Mouse (Mus musculus) liver, embryonic 11.5 days (tissue): Measurements from ENCODE around the gene Sept8. TPM values are rescaled to one million over a fixed set of nuclear protein-coding genes. Genes with fewer than 3 reads are reported as not detected.
"Not testable (repeated sequence)": the region's sequence is repeated elsewhere in the genome, so short reads cannot be mapped to it uniquely, and the experiment has no call there.

Experiments
- ATAC-seq: fragments of 200-750 bp; cut with Nextera tagmentation; replicated peaks from 2 replicates; pipeline ENCODE4 v1.8.0; 2017; ENCODE audit warnings: moderate number of reproducible peaks, mild to moderate bottlenecking, moderate TSS enrichment, moderate library complexity; ENCODE audit not compliant: low FRiP score
- DNase-seq: peaks from one replicate; pipeline ENCODE4 v3.0.0-alpha.2; 2017; ENCODE audit warnings: low spot score
- H3K27ac ChIP-seq: fragments of 300-500 bp; sonication (generic); 2 replicates; pipeline ENCODE4 v1.5.1; 2014; ENCODE audit warnings: mild to moderate bottlenecking, low read depth, low read length, control low read depth
- H3K27me3 ChIP-seq: fragments of 300-500 bp; sonication (generic); replicated peaks from 2 replicates; pipeline ENCODE4 v1.6.1; 2014; ENCODE audit warnings: low read length, mixed read lengths; ENCODE audit not compliant: control insufficient read depth, insufficient read depth
- H3K36me3 ChIP-seq: fragments of 300-500 bp; sonication (generic); 2 replicates; pipeline ENCODE4 v1.6.1; 2014; ENCODE audit warnings: mild to moderate bottlenecking, low read length, moderate library complexity, mixed read lengths; ENCODE audit not compliant: control insufficient read depth, insufficient read depth
- H3K4me1 ChIP-seq: fragments of 300-500 bp; sonication (generic); replicated peaks from 2 replicates; pipeline ENCODE4 v1.6.1; 2014; ENCODE audit warnings: low read length, mixed read lengths; ENCODE audit not compliant: control insufficient read depth, insufficient read depth
- H3K4me2 ChIP-seq: fragments of 300-500 bp; sonication (generic); 2 replicates; pipeline ENCODE4 v1.6.1; 2014; ENCODE audit warnings: mild to moderate bottlenecking, control low read depth, moderate library complexity
- H3K4me3 ChIP-seq: fragments of 300-500 bp; sonication (generic); 2 replicates; pipeline ENCODE4 v1.5.1; 2014; ENCODE audit warnings: low read depth, low read length, control low read depth
- H3K9ac ChIP-seq: fragments of 300-500 bp; sonication (generic); 2 replicates; pipeline ENCODE4 v1.6.1; 2014; ENCODE audit warnings: low read depth, low read length, control low read depth
- H3K9me3 ChIP-seq: fragments of 300-500 bp; sonication (generic); 2 replicates; pipeline ENCODE4 v1.6.1; 2016; ENCODE audit warnings: low read length, inconsistent platforms, mixed read lengths; ENCODE audit not compliant: control insufficient read depth
- WGBS: fragments of 180-500 bp; shearing (Covaris S2); extraction: QIAGEN DNeasy Blood & Tissue Kit; methylation state at CpG from one replicate; pipeline ENCODE4 v1.1.7; 2014; 5-methylcytosine and 5-hydroxymethylcytosine counted together
- polyA plus RNA-seq: library from polyadenylated mRNA; unstranded; fragments of >200 nt; fragmentation: Nextera tagmentation; extraction: Ambion mirVana; gene quantifications from 2 replicates; pipeline ENCODE4 v1.2.1, GENCODE M21; 2014

Gene Sept8
- polyA plus RNA-seq, 1 experiment from 2014 or later: 43.4 TPM

GRCm38 (mm10) chr11:53543021-53543420 is 24.0 kb downstream of the Sept8 start:
- DNase-seq (no peak), ATAC-seq (no peak)
- Histone ChIP-seq H3K9ac (no peak overlapping the region), H3K4me3 (no peak overlapping the region), H3K4me1 (peaks cover 17% of the 10 kb centered on the region), H3K4me2 (no peak overlapping the region), H3K9me3 (no peaks in the 10 kb centered on the region), H3K36me3 (peaks cover 15% of the 10 kb centered on the region; the same call in 1 of the 2 replicates), H3K27me3 (no peaks in the 10 kb centered on the region), H3K27ac (no peak overlapping the region)
- 71% methylated on average over 7 of the region's 7 CpGs for whole genome bisulfite sequencing

- H3K36me3 ChIP-seq: peaks cover 7% of the 10 kb centered on the region; the same call in 1 of the 2 replicates
- H3K4me3 ChIP-seq: no peak overlapping the region
- H3K4me1 ChIP-seq: peaks cover 21% of the 10 kb centered on the region
- H3K9me3 ChIP-seq: no peaks in the 10 kb centered on the region
- no peaks in the 10 kb centered on the region for H3K27me3 ChIP-seq
- no peak overlapping the region for H3K9ac ChIP-seq
- ATAC-seq (no peak), DNase-seq (no peak)
- no peak overlapping the region for H3K4me2 ChIP-seq
- WGBS: 74% methylated on average over 6 of the region's 6 CpGs
- H3K27ac ChIP-seq: peak overlapping the region; percentile 69; the same call in 1 of the 2 replicates
Observed at GRCm38 (mm10) chr11:53546271-53546670, 27.2 kb downstream of the Sept8 start.

GRCm38 (mm10) chr11:53547566-53547965 is 28.5 kb downstream of the Sept8 start:
- H3K4me1 ChIP-seq: peaks cover 21% of the 10 kb centered on the region
- no peaks in the 10 kb centered on the region for H3K27me3 ChIP-seq
- no peak for DNase-seq
- peak overlapping the region; percentile 21 for H3K4me2 ChIP-seq
- H3K9ac ChIP-seq: no peak overlapping the region
- ATAC-seq: peak; percentile 91
- peak overlapping the region; percentile 69; the same call in 1 of the 2 replicates for H3K27ac ChIP-seq
- WGBS: 42% methylated on average over 6 of the region's 6 CpGs
- H3K36me3 ChIP-seq: peaks cover 2% of the 10 kb centered on the region; the same call in 1 of the 2 replicates
- H3K4me3 ChIP-seq: no peak overlapping the region
- H3K9me3 ChIP-seq: no peaks in the 10 kb centered on the region

- Histone ChIP-seq H3K36me3 (peaks cover 2% of the 10 kb centered on the region; the same call in 1 of the 2 replicates), H3K27ac (peak overlapping the region; percentile 69), H3K4me1 (peaks cover 21% of the 10 kb centered on the region), H3K4me3 (no peak overlapping the region), H3K9ac (peak overlapping the region; percentile 17; the same call in 1 of the 2 replicates), H3K9me3 (no peaks in the 10 kb centered on the region), H3K4me2 (no peak overlapping the region; the same call in 1 of the 2 replicates), H3K27me3 (no peaks in the 10 kb centered on the region)
- WGBS: 77% methylated on average over 19 of the region's 19 CpGs
- ATAC-seq (peak; percentile 24), DNase-seq (no peak)
Observed at GRCm38 (mm10) chr11:53548036-53548605, 29.1 kb downstream of the Sept8 start.

- Histone ChIP-seq H3K9ac (no peak overlapping the region), H3K27me3 (no peaks in the 10 kb centered on the region), H3K9me3 (no peaks in the 10 kb centered on the region), H3K36me3 (no peaks in the 10 kb centered on the region), H3K4me3 (no peak overlapping the region), H3K4me2 (no peak overlapping the region), H3K27ac (no peak overlapping the region), H3K4me1 (peaks cover 21% of the 10 kb centered on the region)
- 69% methylated on average over 1 of the region's 1 CpGs for WGBS
- no peak for DNase-seq
- no peak for ATAC-seq
Observed at GRCm38 (mm10) chr11:53550714-53551113, 31.7 kb downstream of the Sept8 start.

GRCm38 (mm10) chr11:53551754-53552153 is 32.7 kb downstream of the Sept8 start:
- Histone ChIP-seq H3K9me3 (no peaks in the 10 kb centered on the region), H3K27ac (no peak overlapping the region), H3K9ac (no peak overlapping the region), H3K4me1 (peaks cover 15% of the 10 kb centered on the region), H3K27me3 (no peaks in the 10 kb centered on the region), H3K4me3 (no peak overlapping the region), H3K36me3 (no peaks in the 10 kb centered on the region), H3K4me2 (no peak overlapping the region)
- 74% methylated on average over 12 of the region's 12 CpGs for WGBS
- no peak for DNase-seq
- ATAC-seq: no peak

GRCm38 (mm10) chr11:53556529-53556928 is 37.5 kb downstream of the Sept8 start:
- H3K9ac ChIP-seq, H3K4me3 ChIP-seq, ATAC-seq, H3K27ac ChIP-seq, H3K36me3 ChIP-seq, H3K4me1 ChIP-seq, H3K9me3 ChIP-seq, H3K27me3 ChIP-seq, H3K4me2 ChIP-seq, DNase-seq: not testable (repeated sequence)
- WGBS: 90% methylated on average over 10 of the region's 20 CpGs

- not testable (repeated sequence) for H3K27me3 ChIP-seq, H3K9me3 ChIP-seq, H3K4me3 ChIP-seq, H3K4me2 ChIP-seq, DNase-seq, ATAC-seq, H3K36me3 ChIP-seq, H3K9ac ChIP-seq, H3K4me1 ChIP-seq, H3K27ac ChIP-seq
- WGBS: 96% methylated on average over 1 of the region's 3 CpGs
Observed at GRCm38 (mm10) chr11:53557992-53558391, 38.9 kb downstream of the Sept8 start.

- 67% methylated on average over 1 of the region's 3 CpGs for WGBS
Observed at GRCm38 (mm10) chr11:53559980-53560379, 40.9 kb downstream of the Sept8 start.

More at GRCm38 (mm10) chr11:53559980-53560379, 40.9 kb downstream of the Sept8 start:
- H3K4me2 ChIP-seq, H3K4me1 ChIP-seq, DNase-seq, H3K27ac ChIP-seq, H3K27me3 ChIP-seq, ATAC-seq, H3K4me3 ChIP-seq, H3K36me3 ChIP-seq, H3K9ac ChIP-seq, H3K9me3 ChIP-seq: not testable (repeated sequence)
